Mouse (Mus musculus) right cerebral cortex, adult 18-20 months (tissue): ENCODE measurements around the gene Prkce.

ENCODE experiments used
- DNase-seq: peaks from one replicate; pipeline ENCODE4 v3.0.0; 2022; ENCODE audit warnings: mixed read lengths

Prkce gene

GRCm38 (mm10) chr17:86338328-86338727 lies 170.7 kb downstream of the Prkce start:
- DNase-seq: no peak

DNA sequence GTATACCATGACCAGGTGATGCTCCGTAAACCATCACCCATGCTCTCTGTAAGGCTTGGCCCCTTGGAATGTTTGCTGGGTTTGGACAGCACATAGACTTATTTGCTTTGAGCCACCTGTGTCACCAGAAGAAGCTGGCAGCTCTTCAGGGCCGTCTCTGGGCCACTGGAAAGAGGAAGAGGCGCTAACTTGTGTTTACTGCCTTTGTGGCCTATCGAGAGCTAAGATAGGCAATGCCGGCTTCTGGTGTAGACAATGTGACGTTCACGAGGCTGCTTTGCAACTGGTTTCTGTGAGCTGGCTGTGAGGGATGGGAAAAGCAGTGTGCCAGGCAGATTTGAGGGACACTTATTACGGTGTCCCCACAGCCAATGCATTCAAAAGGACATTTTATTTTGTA lies 176.4 kb downstream of the Prkce start:
- no peak for DNase-seq

DNA sequence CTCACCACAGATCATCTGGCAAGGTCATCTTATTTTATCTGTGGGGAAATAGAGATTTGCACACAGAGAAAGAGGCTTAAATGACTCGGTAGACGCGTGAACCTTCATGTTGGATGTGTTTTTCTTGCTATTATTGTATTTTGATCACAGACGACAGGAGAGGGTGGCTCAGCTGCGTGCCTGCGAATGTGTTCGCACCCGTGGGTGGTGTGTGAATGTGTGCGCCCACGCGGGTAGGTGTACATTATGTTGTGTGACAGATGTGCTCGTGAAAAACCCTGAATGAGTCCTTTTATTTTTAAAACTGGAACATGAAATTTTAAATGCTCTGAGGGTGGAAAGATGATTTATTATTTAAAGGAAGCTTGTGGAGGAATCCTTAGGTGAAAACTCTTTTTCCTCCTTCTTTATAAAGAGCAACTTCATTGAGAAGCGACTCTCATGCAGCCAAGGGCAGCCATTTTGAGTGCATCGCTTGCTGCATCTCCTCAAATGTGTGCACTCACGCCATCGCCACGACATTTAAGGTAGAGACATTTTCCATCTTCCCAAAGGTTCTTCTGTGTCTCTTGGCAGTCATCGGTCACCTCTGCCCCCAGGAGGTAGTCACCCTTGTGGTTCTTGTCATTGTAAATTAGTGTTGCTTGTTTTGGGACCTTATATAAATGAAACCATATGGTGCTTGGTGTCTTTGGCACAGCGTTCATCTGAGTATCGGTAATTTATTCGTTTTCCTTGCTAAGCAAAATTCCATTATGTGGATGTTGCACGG lies 177.8 kb downstream of the Prkce start:
- DNase-seq: peak; percentile 95

GRCm38 (mm10) chr17:86350236-86350635 lies 182.7 kb downstream of the Prkce start:
- DNase-seq: no peak

- no peak for DNase-seq
Observed at GRCm38 (mm10) chr17:86350791-86351261, 183.2 kb downstream of the Prkce start.

DNA sequence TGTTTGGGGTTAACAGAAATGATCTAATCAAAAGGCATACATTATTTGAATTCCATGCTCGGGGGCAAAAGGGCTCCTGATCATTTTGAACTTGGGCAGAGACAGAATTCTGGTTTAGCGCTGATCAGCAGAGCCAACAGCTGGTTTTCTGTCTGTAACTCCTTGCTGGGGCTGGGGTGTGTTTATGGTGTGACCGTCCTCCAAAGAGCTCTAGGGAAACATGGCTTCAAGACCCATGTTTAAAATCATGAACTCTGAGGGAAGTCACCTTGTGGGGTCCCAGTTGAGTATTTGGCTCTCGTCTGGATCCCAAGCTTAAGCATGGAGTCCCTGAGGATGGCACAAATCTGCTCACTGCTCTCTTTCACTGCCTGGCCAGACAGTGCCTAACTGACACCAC lies 183.7 kb downstream of the Prkce start:
- no peak for DNase-seq

GRCm38 (mm10) chr17:86352247-86353037 lies 184.9 kb downstream of the Prkce start:
- no peak for DNase-seq

GRCm38 (mm10) chr17:86353679-86354078 lies 186.1 kb downstream of the Prkce start:
- DNase-seq: no peak

DNA sequence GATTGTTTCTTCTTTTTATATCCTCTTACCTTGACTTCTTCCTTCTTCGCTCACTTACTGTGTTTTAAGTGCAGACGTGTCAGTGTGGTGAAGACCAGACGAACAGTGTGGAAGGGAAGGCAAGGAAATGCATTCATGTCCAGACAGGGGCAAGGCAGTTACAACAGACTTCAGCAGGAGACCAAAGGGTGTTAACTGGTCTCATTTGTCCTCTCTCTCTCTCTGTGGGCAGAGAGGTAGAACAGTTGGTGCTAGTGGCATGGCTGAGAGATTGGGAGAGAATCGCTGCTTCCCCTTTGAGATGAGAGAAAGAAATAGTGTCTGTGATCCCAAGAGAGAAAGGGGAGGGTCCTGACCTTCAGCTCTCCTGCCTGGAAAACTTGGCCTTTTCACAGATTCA lies 186.5 kb downstream of the Prkce start:
- DNase-seq: no peak

GRCm38 (mm10) chr17:86354896-86355295 lies 187.3 kb downstream of the Prkce start:
- DNase-seq: no peak

DNA sequence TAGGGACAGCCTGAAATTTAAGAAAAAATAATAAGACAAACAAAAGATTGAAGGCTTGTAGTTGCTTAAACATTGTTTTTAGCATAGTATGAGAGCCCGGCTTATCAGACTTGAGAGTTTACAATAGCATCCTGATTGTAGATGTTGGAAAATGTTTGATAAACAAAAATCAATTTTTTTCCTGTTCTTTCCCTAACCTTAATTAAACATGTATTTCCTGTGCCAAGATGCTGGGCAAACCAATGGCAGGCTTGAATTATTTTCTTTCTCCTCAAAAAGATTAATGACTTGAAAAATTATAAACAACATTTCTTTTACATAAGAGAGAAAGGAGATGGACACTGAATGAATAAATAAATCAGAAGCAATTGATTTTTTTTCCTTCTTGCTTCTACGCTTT lies 187.7 kb downstream of the Prkce start:
- no peak for DNase-seq

- DNase-seq: no peak
Observed at GRCm38 (mm10) chr17:86355772-86356451, 188.3 kb downstream of the Prkce start.

DNA sequence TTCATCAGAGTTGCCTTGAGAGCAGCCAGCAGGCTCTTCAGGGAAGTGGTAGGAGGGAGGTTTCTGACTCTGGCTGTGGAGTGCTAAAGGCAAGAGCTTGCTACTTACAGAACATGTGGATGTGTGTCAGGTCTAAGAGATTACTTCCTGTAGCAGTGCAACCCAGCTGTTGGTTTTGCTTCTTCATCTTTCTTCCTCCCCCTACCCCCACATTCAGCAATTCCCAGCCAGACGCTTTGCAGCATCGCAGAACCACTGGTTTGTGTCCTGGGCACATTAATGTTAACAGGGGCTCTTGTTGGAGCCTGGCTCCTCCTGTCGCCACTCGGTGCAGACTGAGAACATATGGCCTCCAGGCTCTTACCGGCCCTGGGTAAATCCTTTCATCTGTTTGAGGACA lies 190.8 kb downstream of the Prkce start:
- no peak for DNase-seq

DNA sequence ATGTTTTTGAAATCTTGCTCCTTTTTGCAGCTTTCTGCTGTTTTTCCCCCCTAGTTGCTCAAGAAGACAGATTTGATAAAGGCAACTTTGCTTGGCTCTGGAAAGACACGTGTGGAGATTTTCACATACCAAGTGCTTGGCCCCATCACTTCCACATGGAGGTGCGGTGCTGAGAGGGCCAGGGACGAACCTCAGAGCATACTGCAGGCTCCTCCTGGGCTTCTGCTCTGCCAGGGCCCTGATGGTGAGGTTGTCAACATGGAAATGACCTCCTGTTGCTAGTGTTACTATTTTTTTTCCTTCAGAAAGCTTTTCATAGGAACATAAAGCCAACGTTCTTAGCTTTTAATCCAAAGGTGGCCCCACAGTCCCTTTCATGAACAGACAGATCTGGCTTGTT lies 191.3 kb downstream of the Prkce start:
- no peak for DNase-seq

DNA sequence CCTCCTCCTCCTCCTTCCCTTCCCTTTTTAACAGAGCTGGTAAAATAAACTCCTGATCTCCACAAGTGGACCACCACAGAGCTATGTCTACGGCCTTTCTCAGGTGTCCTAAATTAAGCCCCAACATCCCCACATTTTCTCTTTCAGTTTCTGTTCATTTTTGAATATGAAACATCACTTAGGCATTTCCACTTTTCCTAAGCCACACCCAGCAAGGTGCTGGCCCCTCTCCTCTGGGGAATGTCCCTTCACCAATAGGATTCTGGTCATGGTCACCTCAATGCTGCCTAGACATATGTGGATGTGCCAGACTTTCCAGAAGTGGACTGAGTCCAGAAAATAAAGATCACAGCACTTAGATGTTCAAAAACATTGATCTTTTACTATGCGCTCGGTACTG lies 193.3 kb downstream of the Prkce start:
- no peak for DNase-seq

DNA sequence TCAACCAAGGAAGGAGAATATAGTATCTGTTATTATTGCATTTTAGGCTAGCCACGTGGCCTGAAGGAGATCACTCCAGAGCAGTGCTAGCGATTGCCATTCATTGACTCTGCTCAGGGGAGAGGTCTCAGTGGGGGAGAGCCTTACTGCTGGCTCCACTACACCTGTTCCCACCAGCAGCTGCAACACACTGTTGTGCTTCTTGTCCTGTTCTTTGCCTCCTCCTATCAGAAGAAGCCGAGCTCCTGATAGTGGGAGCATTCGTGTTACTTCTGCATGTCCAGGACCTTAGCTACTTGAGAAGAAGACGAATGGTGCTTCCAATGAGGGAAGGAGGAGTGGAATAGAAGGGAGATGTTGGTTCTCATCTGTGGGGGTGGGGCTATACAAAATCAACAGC lies 195.8 kb downstream of the Prkce start:
- no peak for DNase-seq

GRCm38 (mm10) chr17:86364349-86365075 lies 196.9 kb downstream of the Prkce start:
- DNase-seq: no peak

DNA sequence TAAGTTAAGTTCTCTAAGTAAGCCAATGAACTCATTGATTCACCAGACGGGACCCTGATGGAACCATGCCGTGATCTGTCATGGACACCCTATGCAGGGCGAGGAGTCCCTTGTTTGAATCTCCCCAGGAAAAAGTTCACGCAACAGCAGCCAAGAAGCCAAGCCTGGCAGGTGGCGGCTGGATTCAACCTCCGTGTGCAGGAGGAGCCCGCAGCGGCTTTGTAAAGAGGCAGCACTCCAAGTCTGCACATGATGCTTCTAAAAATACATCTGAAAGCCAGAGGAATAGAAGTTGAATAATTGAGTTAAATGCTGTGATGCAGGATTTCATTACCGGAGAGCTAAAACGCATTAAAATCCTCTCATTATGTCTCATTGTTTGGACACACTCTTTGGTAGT lies 199.3 kb downstream of the Prkce start:
- DNase-seq: peak; percentile 61

DNA sequence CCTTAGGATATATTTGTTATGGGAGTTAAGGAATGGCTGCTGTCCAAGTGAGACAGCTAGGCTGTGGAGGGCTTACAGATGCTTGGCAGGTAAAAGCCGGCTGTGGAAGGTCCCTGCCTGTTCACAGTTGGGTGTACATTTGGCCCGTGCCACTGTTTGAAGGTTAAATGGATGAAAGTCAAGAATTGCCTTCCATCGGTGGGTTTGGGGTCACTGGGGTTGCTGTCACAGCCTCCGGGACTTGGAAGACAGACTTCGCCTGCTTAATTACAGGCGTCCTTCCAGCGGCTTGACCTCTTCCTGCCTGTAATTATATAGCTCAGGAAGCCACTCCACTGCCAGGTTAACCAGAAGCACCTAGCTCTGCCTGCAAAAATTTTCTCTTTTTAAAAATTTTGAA lies 200.1 kb downstream of the Prkce start:
- no peak for DNase-seq

DNA sequence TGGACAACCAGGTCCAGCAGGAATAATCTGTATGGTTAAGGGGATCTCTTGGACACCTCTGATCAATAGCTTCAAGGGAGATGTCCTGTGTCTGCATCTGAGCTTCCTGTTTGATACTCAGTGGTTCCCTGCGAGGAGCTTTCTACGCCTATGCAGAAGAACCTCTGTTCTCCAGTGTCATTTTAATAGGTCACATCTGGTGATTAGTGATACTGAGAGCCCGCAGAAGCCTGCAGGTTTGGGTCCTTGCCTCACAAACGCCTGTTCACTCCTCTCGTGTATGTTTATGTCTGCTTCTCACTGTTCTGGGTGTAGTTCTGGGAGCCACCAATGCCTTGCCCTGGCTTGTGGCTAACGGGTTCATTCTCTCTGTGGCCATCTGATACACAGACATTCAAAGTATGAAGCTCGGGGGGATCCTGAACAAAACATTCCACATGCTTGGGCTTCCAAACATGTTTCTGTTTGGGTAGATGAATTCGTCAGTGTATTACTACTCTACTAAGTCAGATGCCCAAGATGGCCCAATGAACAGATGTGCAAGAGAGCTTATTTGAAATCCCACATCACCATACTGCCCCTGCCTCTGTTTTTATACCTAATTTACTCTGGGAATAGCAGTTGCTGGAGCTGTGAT lies 202.6 kb downstream of the Prkce start:
- DNase-seq: no peak

DNA sequence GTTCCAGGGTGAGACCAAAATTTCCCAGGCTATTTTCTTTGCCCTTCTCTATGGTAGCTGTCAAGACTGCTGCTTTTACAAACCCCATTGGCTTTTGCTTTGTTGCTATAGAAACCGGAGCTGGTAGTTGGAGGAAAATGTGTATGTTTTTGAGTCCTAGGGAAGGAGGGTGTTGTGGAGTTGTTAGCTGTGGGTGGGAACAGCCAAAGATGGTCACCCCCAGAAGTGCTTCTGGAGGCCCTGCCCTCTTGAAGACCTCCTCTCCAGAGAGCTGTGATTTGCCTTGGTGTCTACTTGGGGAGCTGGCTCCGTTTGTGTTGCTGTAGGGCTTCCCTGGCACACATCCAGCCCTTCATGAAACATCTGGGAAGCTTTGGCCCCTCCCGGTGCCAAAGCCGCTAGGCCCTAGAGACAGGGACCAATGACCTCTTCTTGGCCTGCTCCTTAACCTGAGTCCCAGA lies 203.5 kb downstream of the Prkce start:
- no peak for DNase-seq

DNA sequence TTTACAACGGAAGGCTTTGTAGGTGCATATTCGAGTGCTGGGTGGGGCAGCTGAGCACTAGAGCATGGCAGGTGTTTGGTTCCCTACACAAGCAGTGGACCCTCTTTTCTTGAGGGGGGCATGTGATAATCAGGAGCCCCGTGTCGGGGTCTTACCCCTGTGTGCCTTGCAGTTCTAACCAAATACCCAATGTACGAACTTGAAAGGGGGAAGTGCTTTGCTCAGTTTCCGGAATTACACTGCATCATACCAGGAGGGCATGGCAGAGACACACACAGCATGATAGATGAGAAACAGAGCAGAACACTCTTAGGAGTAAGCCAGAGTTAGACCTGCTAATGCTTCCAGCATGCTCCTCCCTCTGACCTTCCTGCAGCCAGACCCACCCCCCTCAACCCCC lies 208.8 kb downstream of the Prkce start:
- DNase-seq: no peak
